Mouse (Mus musculus) liver, postnatal 0 days (tissue): ENCODE data around the gene Zcrb1.

Experiments used
- CTCF ChIP-seq: sonication (generic); IDR thresholded peaks from 2 replicates; pipeline ENCODE4 v1.5.1; 2016; ENCODE audit warnings: antibody characterized with exemption, low read depth
- EP300 ChIP-seq: IDR thresholded peaks from 2 replicates; pipeline ENCODE4 v1.6.1; 2016; ENCODE audit warnings: antibody characterized with exemption, low read depth, mild to moderate bottlenecking

- TF ChIP-seq EP300, result no peak
- TF ChIP-seq CTCF, result peak; percentile 89
These were observed 40.5 kb upstream of the Zcrb1 start for GRCm38 (mm10) chr15:93438663-93439062.
